Comparison of ENCODE assay signal across 11 mouse cellular contexts in the genomic region with DNA sequence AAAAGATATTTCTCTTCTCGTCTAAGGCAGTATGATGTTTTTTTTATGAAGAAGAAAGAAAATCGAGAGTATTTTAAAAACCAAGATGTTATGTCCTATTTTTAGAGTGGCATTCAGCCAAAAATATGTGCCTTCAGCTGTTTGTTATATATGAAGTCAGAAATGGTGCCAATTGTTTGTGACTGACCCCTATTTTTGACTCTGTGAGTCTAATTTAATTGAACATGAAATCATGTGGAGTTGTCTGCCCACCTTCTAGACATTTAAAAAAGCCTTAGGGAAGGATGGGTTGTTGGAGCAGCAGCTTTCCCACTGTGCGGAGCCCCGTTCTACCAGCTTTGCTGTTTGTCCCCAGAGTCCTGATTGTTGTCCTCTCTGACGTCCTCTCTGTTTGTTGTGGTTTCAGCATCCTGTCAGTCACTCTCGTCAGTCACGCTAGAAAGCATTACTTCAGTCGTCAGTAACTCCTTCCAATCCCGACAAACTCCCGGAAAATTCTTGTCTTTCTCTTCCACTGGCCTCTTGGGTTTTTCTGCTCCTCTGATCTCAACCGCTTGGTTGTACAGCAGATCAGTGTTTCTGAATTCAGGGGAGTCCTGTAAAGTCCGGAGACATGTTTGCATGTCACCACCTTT. TPM values are rescaled to one million over a fixed set of nuclear protein-coding genes. Genes with fewer than 3 reads are reported as not detected.
DNase-seq lines count a peak whose midpoint lies in the region; ATAC-seq and TF ChIP-seq lines count a peak whose summit lies in the region.
"Had no signal": no experiment of that assay in that cellular context is flagged by ENCODE, and none has a peak within 500 bp of the region (broad histone marks: within the 10 kb centered on the region; RNA-seq: fewer than 3 reads in every experiment).

No protein-coding gene starts in this region.

- 0 out of 2 replicates have a peak, but pooled peaks cover 5% of the 10 kb centered on the region for H3K27me3 ChIP-seq in heart, embryonic 13.5 days (replicated peaks)
- H3K27me3 ChIP-seq in heart, adult 2 months (ENCODE audit: control insufficient read depth, insufficient read depth, low read length), result no peaks in the 10 kb centered on the region
- H3K27me3 ChIP-seq in hindbrain, embryonic 16.5 days (replicated peaks; ENCODE audit: control insufficient read depth, insufficient read depth, low read length), result no peaks in the 10 kb centered on the region

- H3K4me2 ChIP-seq in heart, embryonic 13.5 days, result peak overlapping the region; percentile 38
- peak overlapping the region; percentile 2; the same call in 1 of the 2 replicates for H3K4me2 ChIP-seq in hindbrain, embryonic 16.5 days (ENCODE audit: low read length)
- H3K4me2 ChIP-seq: liver, embryonic 15.5 days had no signal

- H3K9me3 ChIP-seq in heart, embryonic 13.5 days, result no peaks in the 10 kb centered on the region
- no peaks in the 10 kb centered on the region for H3K9me3 ChIP-seq in hindbrain, embryonic 16.5 days (ENCODE audit: control insufficient read depth, low read length)
- H3K9me3 ChIP-seq: liver, embryonic 15.5 days had no signal

- no peaks in the 10 kb centered on the region for H3K36me3 ChIP-seq in heart, embryonic 13.5 days
- H3K36me3 ChIP-seq in heart, adult 2 months (ENCODE audit: control insufficient read depth, insufficient read depth, low read length), result no peaks in the 10 kb centered on the region
- H3K36me3 ChIP-seq in hindbrain, embryonic 16.5 days (ENCODE audit: control insufficient read depth, insufficient read depth, low read length), result peaks cover 17% of the 10 kb centered on the region
- H3K36me3 ChIP-seq: liver, embryonic 15.5 days had no signal

- DNase-seq in heart, adult 2 months, result no peak
- DNase-seq in right cerebral cortex, adult 2 months (ENCODE audit: low spot score in 2 of 2), result peak; percentile 29 to 33
- DNase-seq in right cerebral cortex, postnatal 36 days (ENCODE audit: low spot score in 2 of 2), result no peak
- DNase-seq in telencephalon, adult 2 months (ENCODE audit: low read depth, low spot score), result peak; percentile 61
- no peak for DNase-seq in gastrocnemius, postnatal 25 days
- DNase-seq in spleen, adult 12 weeks (ENCODE audit: low spot score), result no peak
- DNase-seq: cerebellum, adult 8-10 months; kidney, adult 11 months had no signal

- WGBS in heart, embryonic 13.5 days, result 41% methylated on average over 12 of the region's 12 CpGs
- 44% methylated on average over 12 of the region's 12 CpGs for WGBS in heart, adult 2 months
- 35% methylated on average over 12 of the region's 12 CpGs for WGBS in hindbrain, embryonic 16.5 days

- peaks cover 18% of the 10 kb centered on the region for H3K4me1 ChIP-seq in heart, embryonic 13.5 days
- no peaks in the 10 kb centered on the region; the same call in 1 of the 2 replicates for H3K4me1 ChIP-seq in heart, adult 2 months (ENCODE audit: control insufficient read depth, insufficient read depth, low read length)
- H3K4me1 ChIP-seq in hindbrain, embryonic 16.5 days (ENCODE audit: control insufficient read depth, insufficient read depth, low read depth, low read length), result peaks cover 13% of the 10 kb centered on the region

- no peak for TF ChIP-seq EP300 in heart, adult 2 months (IDR thresholded peaks at IDR 0.05; ENCODE audit: insufficient read depth, low read depth, low read length)

- H3K27ac ChIP-seq in heart, embryonic 13.5 days (replicated peaks), result no peak overlapping the region
- no peak overlapping the region for H3K27ac ChIP-seq in heart, adult 2 months
- H3K27ac ChIP-seq in hindbrain, embryonic 16.5 days (ENCODE audit: low read depth, low read length), result no peak overlapping the region
- H3K27ac ChIP-seq: liver, embryonic 15.5 days had no signal

- no peak overlapping the region for H3K4me3 ChIP-seq in heart, embryonic 13.5 days
- no peak overlapping the region for H3K4me3 ChIP-seq in heart, adult 2 months
- no peak overlapping the region for H3K4me3 ChIP-seq in hindbrain, embryonic 16.5 days (ENCODE audit: low read length)
- H3K4me3 ChIP-seq: liver, embryonic 15.5 days had no signal

- TF ChIP-seq POLR2A in heart, adult 2 months (IDR thresholded peaks at IDR 0.05; ENCODE audit: insufficient read depth, low read depth, low read length), result no peak

- TF ChIP-seq CTCF in heart, adult 2 months (IDR thresholded peaks at IDR 0.05), result no peak

- intact Hi-C loops in heart, adult 2 months (cut with DNase I), result no loop called here

- no peaks in the 10 kb centered on the region for H3K79me2 ChIP-seq in heart, adult 2 months (replicated peaks; ENCODE audit: control insufficient read depth, insufficient read depth, low read length)

- no peak for ATAC-seq in heart, embryonic 13.5 days (ENCODE audit: extremely low read depth, insufficient number of reproducible peaks, low FRiP score, low TSS enrichment)
- no peak for ATAC-seq in hindbrain, embryonic 16.5 days

- H3K9ac ChIP-seq in heart, embryonic 13.5 days, result no peak overlapping the region; the same call in 1 of the 2 replicates
- H3K9ac ChIP-seq in heart, adult 2 months (ENCODE audit: low read depth, low read length), result no peak overlapping the region
- H3K9ac ChIP-seq in hindbrain, embryonic 16.5 days (ENCODE audit: low read depth, low read length), result no peak overlapping the region
- H3K9ac ChIP-seq: liver, embryonic 15.5 days had no signal

RNA-seq across cellular contexts. Expression of a gene that starts 2.8 kb away (rescaled TPM):
- 2.2 and 2.8 TPM in 2 replicates for polyA plus RNA-seq in heart, embryonic 13.5 days (2015; fragmentation: Nextera tagmentation; extraction: Ambion mirVana)
- under 1 TPM; 0.57 to 0.99 TPM for total RNA-seq in heart, adult 2 months (2021)
- polyA plus RNA-seq in heart, adult 2 months (2012; rRNA removed), result 0.39 and 0.70 TPM in 2 replicates
- polyA plus RNA-seq in hindbrain, embryonic 16.5 days (2015; fragmentation: Nextera tagmentation; extraction: Ambion mirVana), result 32.5 and 34.0 TPM in 2 replicates
- under 1 TPM; 0.43 to 0.87 TPM for total RNA-seq in gastrocnemius, postnatal 25 days (2021)

RNA-seq across cellular contexts. Expression of a gene that starts 3.0 kb away (rescaled TPM):
- 19.5 and 19.8 TPM in 2 replicates for polyA plus RNA-seq in heart, embryonic 13.5 days (2015; fragmentation: Nextera tagmentation; extraction: Ambion mirVana)
- total RNA-seq in heart, adult 2 months (2021), result 10 to 100 TPM in 1 of 2 experiments, 1 to 10 TPM in 1; 8.8 to 11.0 TPM
- polyA plus RNA-seq in heart, adult 2 months (2012; rRNA removed), result 4.5 and 5.3 TPM in 2 replicates
- 66.4 and 68.3 TPM in 2 replicates for polyA plus RNA-seq in hindbrain, embryonic 16.5 days (2015; fragmentation: Nextera tagmentation; extraction: Ambion mirVana)
- 1 to 10 TPM; 5.6 to 6.7 TPM for total RNA-seq in gastrocnemius, postnatal 25 days (2021)

Comparison
In these comparisons a context has a peak if more than half of its experiments do, and no peak if none do; other contexts are left out.
1. DNase-seq: peak in right cerebral cortex, adult 2 months (2 of 2) and telencephalon, adult 2 months (single experiment); none in heart, adult 2 months (0 of 2), right cerebral cortex, postnatal 36 days (0 of 2), gastrocnemius, postnatal 25 days (single experiment) and spleen, adult 12 weeks (single experiment).